Mouse (Mus musculus): ENCODE data around the gene Tmprss13.

- TF ChIP-seq CTCF (IDR thresholded peaks at IDR 0.05; ENCODE audit: control insufficient read depth, insufficient read depth, insufficient read length), result peak; percentile 46
- no peak for TF ChIP-seq USF1 (IDR thresholded peaks at IDR 0.05; ENCODE audit: low read depth)
- TF ChIP-seq MYOD1 (IDR thresholded peaks at IDR 0.05; ENCODE audit: control insufficient read depth, insufficient read length, low read depth), result no peak
- no peak for TF ChIP-seq MAX (IDR thresholded peaks at IDR 0.05)
- TF ChIP-seq MYOG (IDR thresholded peaks at IDR 0.05; ENCODE audit: control insufficient read depth, extremely low read depth, insufficient read length), result no peak
- TF ChIP-seq FOSL1 (IDR thresholded peaks at IDR 0.05; ENCODE audit: insufficient read depth, low read length, poor library complexity, severe bottlenecking), result no peak
- no peak for TF ChIP-seq CEBPB (IDR thresholded peaks at IDR 0.05; ENCODE audit: low read depth)
Observed at GRCm38 (mm10) chr9:45300422-45301104, 18.3 kb upstream of the Tmprss13 start.
